Mouse (Mus musculus) liver, adult 2 months (tissue): ENCODE measurements around the gene Ntsr1. TPM values are rescaled to one million over a fixed set of nuclear protein-coding genes. Genes with fewer than 3 reads are reported as not detected.
A peak's percentile ranks its signal among the peaks of the same experiment; 100 is the strongest.

Experiments used
- DNase-seq: peaks from one replicate; pipeline ENCODE4 v3.0.0-alpha.2; 2011; ENCODE audit warnings: low read depth, low spot score; ENCODE audit errors: extremely low read depth
- H3K27ac ChIP-seq: fragments of 200-500 bp; replicated peaks from 2 replicates; pipeline ENCODE4 v1.5.1; 2012; ENCODE audit warnings: low read depth, mild to moderate bottlenecking, control low read depth, inconsistent platforms, low read length; ENCODE audit not compliant: insufficient read depth
- H3K27me3 ChIP-seq: fragments of 200-500 bp; 2 replicates; pipeline ENCODE4 v1.6.1; 2012; ENCODE audit warnings: mild to moderate bottlenecking, moderate library complexity, low read length, inconsistent platforms; ENCODE audit not compliant: control insufficient read depth, insufficient read depth
- H3K36me3 ChIP-seq: fragments of 200-500 bp; 2 replicates; pipeline ENCODE4 v1.6.1; 2012; ENCODE audit warnings: low read length, inconsistent platforms; ENCODE audit not compliant: control insufficient read depth, insufficient read depth
- H3K4me1 ChIP-seq: fragments of 200-500 bp; 2 replicates; pipeline ENCODE4 v1.6.1; 2011; ENCODE audit warnings: low read length; ENCODE audit not compliant: control insufficient read depth, insufficient read depth
- H3K4me3 ChIP-seq: fragments of 200-500 bp; 2 replicates; pipeline ENCODE4 v1.5.1; 2011; ENCODE audit warnings: low read depth, mild to moderate bottlenecking, control low read depth, low read length, moderate library complexity; ENCODE audit not compliant: insufficient read depth
- H3K79me2 ChIP-seq: fragments of 200-500 bp; 2 replicates; pipeline ENCODE4 v1.6.1; 2012; ENCODE audit warnings: inconsistent platforms, mild to moderate bottlenecking, low read length, moderate library complexity; ENCODE audit not compliant: control insufficient read depth, insufficient read depth
- H3K9ac ChIP-seq: fragments of 200-500 bp; 2 replicates; pipeline ENCODE4 v1.6.1; 2012; ENCODE audit warnings: low read depth, mild to moderate bottlenecking, control low read depth, inconsistent platforms, low read length
- CTCF ChIP-seq: fragments of 200-500 bp; IDR thresholded peaks from 2 replicates; pipeline ENCODE4 v1.5.1; 2011; ENCODE audit warnings: low read depth, low read length, control low read depth
- POLR2A ChIP-seq: fragments of 200-500 bp; IDR thresholded peaks from 2 replicates; pipeline ENCODE4 v1.6.1; 2011; ENCODE audit warnings: low read length, control low read depth; ENCODE audit not compliant: insufficient read depth; ENCODE audit errors: extremely low read depth
- WGBS: fragments of 180-500 bp; shearing (Covaris S2); methylation state at CpG from one replicate; pipeline ENCODE4 v1.1.7; 2018; 5-methylcytosine and 5-hydroxymethylcytosine counted together
- polyA plus RNA-seq: library from polyadenylated mRNA; depleted of rRNA; stranded (reverse); fragments of >200 nt; gene quantifications from 2 replicates; pipeline ENCODE4 v1.2.3, GENCODE M21; 2012; rRNA removed
- total RNA-seq: library from RNA; depleted of rRNA; stranded (reverse); fragments of >200 nt; gene quantifications from 2 replicates; pipeline ENCODE4 v1.2.3, GENCODE M21; 2014; rRNA removed

The Ntsr1 gene
- total and polyA plus RNA-seq, 2 experiments = not detected

GRCm38 (mm10) chr2:180583154-180583507 is 83.4 kb downstream of the Ntsr1 start:
- Histone ChIP-seq H3K27me3 (no peaks in the 10 kb centered on the region), H3K79me2 (peaks cover 8% of the 10 kb centered on the region; the same call in 1 of the 2 replicates), H3K27ac (no peak overlapping the region; the same call in 1 of the 2 replicates), H3K4me3 (peak overlapping the region; percentile 96), H3K36me3 (no peaks in the 10 kb centered on the region), H3K4me1 (peaks cover 10% of the 10 kb centered on the region), H3K9ac (peak overlapping the region; percentile 98)
- TF ChIP-seq CTCF (no peak), POLR2A (no peak)
- 13% methylated on average over 7 of the region's 7 CpGs for WGBS
- peak; percentile 13 for DNase-seq

DNA sequence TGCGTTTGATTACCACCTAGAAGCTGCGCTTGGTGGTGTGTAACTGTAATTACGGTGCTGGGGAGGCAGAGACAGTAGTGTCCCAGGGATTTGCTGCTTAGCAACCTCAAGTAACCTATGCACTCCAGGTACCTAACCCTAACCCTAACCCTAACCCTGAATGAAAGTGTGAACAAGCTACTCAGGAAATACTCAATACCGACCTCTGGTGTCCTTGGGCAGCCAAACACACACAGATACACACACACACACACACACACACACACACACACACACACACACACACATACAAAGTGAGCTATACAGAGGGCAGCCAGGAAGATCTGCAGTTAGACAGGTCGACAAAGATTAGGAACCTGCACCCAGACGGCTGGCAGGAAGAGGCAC is 89.0 kb downstream of the Ntsr1 start:
- Histone ChIP-seq H3K27me3 (no peaks in the 10 kb centered on the region), H3K9ac (peak overlapping the region; percentile 74), H3K4me3 (peak overlapping the region; percentile 81), H3K36me3 (peaks cover 15% of the 10 kb centered on the region; the same call in 1 of the 2 replicates), H3K79me2 (peaks cover 6% of the 10 kb centered on the region; the same call in 1 of the 2 replicates), H3K4me1 (peaks cover 10% of the 10 kb centered on the region), H3K27ac (no peak overlapping the region)
- WGBS = 48% methylated on average over 6 of the region's 6 CpGs
- no peak for DNase-seq
- TF ChIP-seq CTCF = no peak
- TF ChIP-seq POLR2A = no peak

- peak; percentile 51 for DNase-seq
- TF ChIP-seq CTCF (peak; percentile 22; the same call in 1 of the 2 replicates), POLR2A (peak; percentile 59; the same call in 1 of the 2 replicates)
- H3K4me1 ChIP-seq = peaks cover 8% of the 10 kb centered on the region
- peak within 1 kb of the TSS; percentile 81 for H3K4me3 ChIP-seq
- peaks cover 4% of the 10 kb centered on the region; the same call in 1 of the 2 replicates for H3K79me2 ChIP-seq
- H3K27me3 ChIP-seq = no peaks in the 10 kb centered on the region
- H3K36me3 ChIP-seq = peaks cover 18% of the 10 kb centered on the region; the same call in 1 of the 2 replicates
- peak within 1 kb of the TSS; percentile 62 for H3K27ac ChIP-seq
- WGBS = under 1% methylated on average over 66 of the region's 67 CpGs
- peak within 1 kb of the TSS; percentile 88 for H3K9ac ChIP-seq
Measured at GRCm38 (mm10) chr2:180589123-180589831, 89.5 kb downstream of the Ntsr1 start, which contains the start of gene Ogfr. Gene Ogfr, plus strand, starts transcription at chr2:180589245.

Other genes starting within 250 kb of the Ntsr1 start
- gene Rps21, start 242.6 kb upstream of the Ntsr1 start, total RNA-seq = 713 and 1,049 TPM in 2 replicates
- gene Rps21, start 242.6 kb upstream of the Ntsr1 start, polyA plus RNA-seq = 880 and 922 TPM in 2 replicates
- 8.9 and 10.3 TPM in 2 replicates for gene Cables2, start 226.5 kb upstream of the Ntsr1 start, total RNA-seq
- gene Cables2, start 226.5 kb upstream of the Ntsr1 start, polyA plus RNA-seq = 29.2 and 29.5 TPM in 2 replicates
- not detected in 2 replicates for gene Rbbp8nl, start 210.1 kb upstream of the Ntsr1 start, total RNA-seq
- not detected in 2 replicates for gene Rbbp8nl, start 210.1 kb upstream of the Ntsr1 start, polyA plus RNA-seq
- gene Gata5, start 165.3 kb upstream of the Ntsr1 start, total RNA-seq = 0.09 TPM in 1 of 2 replicates, not detected in the other
- gene Gata5, start 165.3 kb upstream of the Ntsr1 start, polyA plus RNA-seq = 0.09 and 0.16 TPM in 2 replicates
- 0.09 and 0.20 TPM in 2 replicates for gene Slco4a1, start 43.7 kb upstream of the Ntsr1 start, total RNA-seq
- 0.42 and 0.46 TPM in 2 replicates for gene Slco4a1, start 43.7 kb upstream of the Ntsr1 start, polyA plus RNA-seq
- gene Mrgbp, start 81.3 kb downstream of the Ntsr1 start, total RNA-seq = 4.8 and 4.9 TPM in 2 replicates
- gene Mrgbp, start 81.3 kb downstream of the Ntsr1 start, polyA plus RNA-seq = 6.7 and 9.5 TPM in 2 replicates
- gene Ogfr, start 89.3 kb downstream of the Ntsr1 start, total RNA-seq = 42.9 and 44.4 TPM in 2 replicates
- gene Ogfr, start 89.3 kb downstream of the Ntsr1 start, polyA plus RNA-seq = 23.1 and 29.1 TPM in 2 replicates
- gene Col9a3, start 97.8 kb downstream of the Ntsr1 start, total RNA-seq = 0.27 TPM in 1 of 2 replicates, not detected in the other
- 0.12 and 0.14 TPM in 2 replicates for gene Col9a3, start 97.8 kb downstream of the Ntsr1 start, polyA plus RNA-seq
- gene Tcfl5, start 142.7 kb downstream of the Ntsr1 start, total RNA-seq = not detected in 2 replicates
- not detected in 2 replicates for gene Tcfl5, start 142.7 kb downstream of the Ntsr1 start, polyA plus RNA-seq
- gene Dido1, start 210.0 kb downstream of the Ntsr1 start, total RNA-seq = 26.0 and 27.1 TPM in 2 replicates
- gene Dido1, start 210.0 kb downstream of the Ntsr1 start, polyA plus RNA-seq = 7.3 and 10.0 TPM in 2 replicates
- gene Gid8, start 210.1 kb downstream of the Ntsr1 start, total RNA-seq = 52.4 and 54.7 TPM in 2 replicates
- 23.6 and 24.3 TPM in 2 replicates for gene Gid8, start 210.1 kb downstream of the Ntsr1 start, polyA plus RNA-seq
- 3.5 and 4.5 TPM in 2 replicates for gene Slc17a9, start 225.3 kb downstream of the Ntsr1 start, total RNA-seq
- gene Slc17a9, start 225.3 kb downstream of the Ntsr1 start, polyA plus RNA-seq = 9.1 and 10.9 TPM in 2 replicates